Mouse (Mus musculus) heart, adult 2 months (tissue): ENCODE measurements around the gene Kdm2b. TPM values are rescaled to one million over a fixed set of nuclear protein-coding genes. Genes with fewer than 3 reads are reported as not detected.

ENCODE experiments used
- DNase-seq, 2 experiments: peaks; one replicate each; pipeline ENCODE4 v3.0.0; 2021
- H3K27ac ChIP-seq: fragments of 200-600 bp; 2 replicates; pipeline ENCODE4 v1.8.1; 2022
- H3K27me3 ChIP-seq: fragments of 200-500 bp; 2 replicates; pipeline ENCODE4 v1.6.1; 2012; ENCODE audit warnings: mild to moderate bottlenecking, low read length, inconsistent platforms, mixed read lengths; ENCODE audit not compliant: control insufficient read depth, insufficient read depth
- H3K36me3 ChIP-seq: fragments of 200-500 bp; 2 replicates; pipeline ENCODE4 v1.6.1; 2012; ENCODE audit warnings: low read length, inconsistent platforms; ENCODE audit not compliant: control insufficient read depth, insufficient read depth
- H3K4me1 ChIP-seq: fragments of 200-500 bp; 2 replicates; pipeline ENCODE4 v1.6.1; 2011; ENCODE audit warnings: low read length; ENCODE audit not compliant: control insufficient read depth, insufficient read depth
- H3K4me3 ChIP-seq: fragments of 200-600 bp; 2 replicates; pipeline ENCODE4 v1.8.1; 2022
- H3K79me2 ChIP-seq: fragments of 200-500 bp; replicated peaks from 2 replicates; pipeline ENCODE4 v1.6.1; 2012; ENCODE audit warnings: mild to moderate bottlenecking, inconsistent platforms, low read length, moderate library complexity, mixed read lengths; ENCODE audit not compliant: control insufficient read depth, insufficient read depth
- H3K9ac ChIP-seq: fragments of 200-500 bp; 2 replicates; pipeline ENCODE4 v1.6.1; 2012; ENCODE audit warnings: low read depth, mild to moderate bottlenecking, control low read depth, inconsistent platforms, low read length, mixed read lengths
- CTCF ChIP-seq: fragments of 200-600 bp; IDR thresholded peaks from 2 replicates; pipeline ENCODE4 v1.8.1; 2022; ENCODE audit warnings: antibody characterized with exemption, mild to moderate bottlenecking, moderate library complexity
- EP300 ChIP-seq: fragments of 200-500 bp; IDR thresholded peaks from 2 replicates; pipeline ENCODE4 v1.6.1; 2011; ENCODE audit warnings: low read depth, low read length, control low read depth; ENCODE audit not compliant: insufficient read depth
- POLR2A ChIP-seq: fragments of 200-500 bp; IDR thresholded peaks from 2 replicates; pipeline ENCODE4 v1.6.1; 2011; ENCODE audit warnings: mild to moderate bottlenecking, low read depth, low read length, control low read depth; ENCODE audit not compliant: insufficient read depth
- WGBS: fragments of 180-500 bp; shearing (Covaris S2); methylation state at CpG from one replicate; pipeline ENCODE4 v1.1.7; 2018; 5-methylcytosine and 5-hydroxymethylcytosine counted together
- intact Hi-C: fragments of 180-260 bp; cut with DNase I; formaldehyde crosslinking; loops from one replicate; pipeline ENCODE4 v1.15.1; 2025
- polyA plus RNA-seq: library from polyadenylated mRNA; depleted of rRNA; stranded (reverse); fragments of >200 nt; gene quantifications from 2 replicates; pipeline ENCODE4 v1.2.3, GENCODE M21; 2012
- total RNA-seq, 2 experiments: library from RNA; stranded (reverse); gene quantifications; 2 replicates each; pipeline ENCODE4 v1.2.3; 2021

The Kdm2b gene
- total and polyA plus RNA-seq, 3 experiments, result 8.2 to 14.6 (median 12.5) TPM

- Histone ChIP-seq H3K27me3 (no peaks in the 10 kb centered on the region), H3K4me1 (peaks cover 7% of the 10 kb centered on the region), H3K27ac (no peak overlapping the region), H3K36me3 (no peaks in the 10 kb centered on the region), H3K4me3 (no peak overlapping the region), H3K9ac (no peak overlapping the region), H3K79me2 (no peaks in the 10 kb centered on the region)
- WGBS, result 50% methylated on average over 11 of the region's 11 CpGs
- TF ChIP-seq CTCF (no peak), POLR2A (no peak), EP300 (no peak)
- intact Hi-C loops, result no loop called here
- DNase-seq, result no peak
Observed at GRCm38 (mm10) chr5:123009873-123010272, 20.2 kb upstream of the Kdm2b start.

GRCm38 (mm10) chr5:123008877-123009493 is 19.4 kb upstream of the Kdm2b start:
- TF ChIP-seq EP300, result no peak
- TF ChIP-seq CTCF, result no peak
- no peak for TF ChIP-seq POLR2A
- H3K27ac ChIP-seq, result no peak overlapping the region
- peaks cover 3% of the 10 kb centered on the region for H3K4me1 ChIP-seq
- no peaks in the 10 kb centered on the region for H3K27me3 ChIP-seq
- no peaks in the 10 kb centered on the region for H3K79me2 ChIP-seq
- no peaks in the 10 kb centered on the region for H3K36me3 ChIP-seq
- intact Hi-C loops, result no loop called here
- WGBS, result 25% methylated on average over 7 of the region's 7 CpGs
- no peak for DNase-seq
- H3K9ac ChIP-seq, result no peak overlapping the region
- H3K4me3 ChIP-seq, result no peak overlapping the region

- no peaks in the 10 kb centered on the region for H3K4me1 ChIP-seq
- TF ChIP-seq EP300, result no peak
- TF ChIP-seq CTCF, result no peak
- TF ChIP-seq POLR2A, result no peak
- DNase-seq, result no peak
- intact Hi-C loops, result no loop called here
- no peak overlapping the region for H3K27ac ChIP-seq
- no peaks in the 10 kb centered on the region for H3K27me3 ChIP-seq
- H3K4me3 ChIP-seq, result no peak overlapping the region
- H3K36me3 ChIP-seq, result no peaks in the 10 kb centered on the region
- 64% methylated on average over 19 of the region's 19 CpGs for WGBS
- H3K9ac ChIP-seq, result no peak overlapping the region
- no peaks in the 10 kb centered on the region for H3K79me2 ChIP-seq
Observed at GRCm38 (mm10) chr5:123005716-123006592, 16.3 kb upstream of the Kdm2b start.

- WGBS, result 33% methylated on average over 1 of the region's 1 CpGs
Observed at GRCm38 (mm10) chr5:123000901-123001300, 11.3 kb upstream of the Kdm2b start.

GRCm38 (mm10) chr5:122997205-122998204 is 7.9 kb upstream of the Kdm2b start:
- WGBS, result 75% methylated on average over 18 of the region's 18 CpGs
- Histone ChIP-seq H3K79me2 (no peaks in the 10 kb centered on the region), H3K9ac (no peak overlapping the region), H3K4me3 (no peak overlapping the region), H3K27me3 (no peaks in the 10 kb centered on the region), H3K27ac (no peak overlapping the region), H3K4me1 (no peaks in the 10 kb centered on the region), H3K36me3 (no peaks in the 10 kb centered on the region)
- TF ChIP-seq CTCF (no peak), EP300 (no peak), POLR2A (no peak)
- intact Hi-C loops, result no loop called here
- no peak for DNase-seq

More at GRCm38 (mm10) chr5:123000901-123001300, 11.3 kb upstream of the Kdm2b start:
- H3K9ac ChIP-seq, result no peak overlapping the region
- H3K79me2 ChIP-seq, result no peaks in the 10 kb centered on the region
- H3K4me3 ChIP-seq, result no peak overlapping the region
- H3K27ac ChIP-seq, result no peak overlapping the region
- DNase-seq, result no peak
- H3K36me3 ChIP-seq, result no peaks in the 10 kb centered on the region
- TF ChIP-seq CTCF (no peak), EP300 (no peak), POLR2A (no peak)
- H3K27me3 ChIP-seq, result no peaks in the 10 kb centered on the region
- no peaks in the 10 kb centered on the region for H3K4me1 ChIP-seq
- intact Hi-C loops, result no loop called here
